In the genomic region with DNA sequence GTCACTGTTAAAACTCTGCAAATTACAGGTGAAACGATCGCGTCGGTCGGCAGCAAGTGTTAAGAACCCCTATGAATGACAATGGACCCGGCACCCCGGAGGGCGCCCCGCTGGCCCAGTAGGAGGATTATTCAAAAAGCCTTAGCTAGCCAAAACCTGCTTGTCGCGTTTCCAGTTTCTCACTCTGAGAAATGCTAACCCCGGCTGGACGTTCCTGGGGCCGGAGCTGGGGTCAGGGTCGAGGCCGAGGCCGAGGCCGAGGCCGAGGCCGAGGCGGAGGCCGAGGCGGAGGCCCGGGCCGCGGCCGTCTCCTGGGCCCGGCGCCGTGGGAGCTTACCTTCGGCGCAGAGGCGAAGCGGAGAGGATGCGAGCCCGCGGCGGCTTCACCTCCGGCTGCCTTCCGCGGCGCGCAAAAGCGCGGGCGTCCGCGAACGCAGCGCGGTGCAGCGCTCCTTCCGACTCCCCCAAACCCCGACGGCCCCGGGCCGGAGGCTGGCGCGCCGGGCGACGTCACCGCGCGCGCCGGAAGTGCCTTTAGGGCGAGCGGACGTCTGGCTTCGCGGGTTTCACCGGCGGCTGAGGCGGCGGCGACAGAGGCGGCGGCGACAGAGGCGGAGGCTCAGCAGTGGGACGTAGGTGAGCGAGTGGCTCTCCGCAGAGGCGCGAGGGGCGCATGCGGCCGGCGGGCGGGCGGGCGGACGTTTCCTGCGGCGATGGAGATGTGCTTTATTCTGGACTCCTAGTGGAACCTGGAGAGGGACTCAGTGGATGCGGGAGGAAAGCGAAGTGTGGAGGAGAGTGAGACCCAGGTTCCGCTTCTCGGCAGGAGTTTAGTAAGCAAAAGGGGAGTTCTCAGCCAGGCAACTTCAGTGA, we compare ENCODE assay signal across 8 mouse cellular contexts. TPM values are rescaled to one million over a fixed set of nuclear protein-coding genes. Genes with fewer than 3 reads are reported as not detected.
DNase-seq lines count a peak whose midpoint lies in the region; TF ChIP-seq lines count a peak whose summit lies in the region.

A gene (minus strand): TSS at position 509 of the 873 bp plus-strand sequence.
A gene (plus strand): TSS at position 525 of the 873 bp plus-strand sequence.

- H3K36me3 ChIP-seq in megakaryocyte, embryonic 14.5 days (replicated peaks; ENCODE audit: low read length): peaks cover 39% of the 10 kb centered on the region

- H3K9me3 ChIP-seq in megakaryocyte, embryonic 14.5 days: no peaks in the 10 kb centered on the region

- H3K27ac ChIP-seq in gastrocnemius, adult 2 months: peak within 1 kb of the TSS; percentile 92

- peaks cover 50% of the 10 kb centered on the region for H3K4me1 ChIP-seq in megakaryocyte, embryonic 14.5 days

- no peak; the same call in 1 of the 2 replicates for TF ChIP-seq CTCF in gastrocnemius, adult 2 months (IDR thresholded peaks at IDR 0.05)

- H3K27me3 ChIP-seq in megakaryocyte, embryonic 14.5 days (replicated peaks): no peaks in the 10 kb centered on the region

- peak; percentile 55 for DNase-seq in WW6 (ENCODE audit: low read depth, low spot score)
- DNase-seq in cerebellum, postnatal 4 days (ENCODE audit: low spot score in 2 of 2): peak; percentile 59 to 82
- DNase-seq in gastrocnemius, adult 2 months: peak; percentile 89
- peak; percentile 53 for DNase-seq in hindlimb bud, embryonic 11.5 days (ENCODE audit: extremely low spot score, low read depth, low spot score)
- peak; percentile 62 to 69 for DNase-seq in left cerebral cortex, adult 8-10 months (ENCODE audit: low spot score in 2 of 2)
- peak; percentile 84 to 86 for DNase-seq in right cerebral cortex, postnatal 10 days (ENCODE audit: low spot score in 2 of 2)
- peak; percentile 79 for DNase-seq in urinary bladder, postnatal 25 days (ENCODE audit: low spot score)

- intact Hi-C loops in gastrocnemius, adult 2 months (cut with DNase I): loop anchor here (5.0 kb wide), 2 partner anchors 61 to 131 kb away; a partner anchor contains a TSS

- peak within 1 kb of the TSS; percentile 96 for H3K4me3 ChIP-seq in gastrocnemius, adult 2 months
- H3K4me3 ChIP-seq in megakaryocyte, embryonic 14.5 days (replicated peaks): peak within 1 kb of the TSS; percentile 97

RNA-seq across cellular contexts. Expression of the first gene that starts in this region (rescaled TPM):
- 100 to 1,000 TPM; 122 to 148 TPM for total RNA-seq in gastrocnemius, adult 2 months (2021)
- total RNA-seq in left cerebral cortex, adult 8-10 months (2022): 10 to 100 TPM; 66.1 to 80.1 (median 76.6) TPM
- polyA plus RNA-seq in megakaryocyte, embryonic 14.5 days (2012; ENCODE audit: insufficient read depth, low replicate concordance): 104 and 171 TPM in 2 replicates

RNA-seq across cellular contexts. Expression of the second gene that starts in this region (rescaled TPM):
- total RNA-seq in gastrocnemius, adult 2 months (2021): 10 to 100 TPM; 14.2 to 14.8 TPM
- total RNA-seq in left cerebral cortex, adult 8-10 months (2022): 10 to 100 TPM; 34.8 to 44.0 (median 41.8) TPM
- polyA plus RNA-seq in megakaryocyte, embryonic 14.5 days (2012; ENCODE audit: insufficient read depth, low replicate concordance): 1.4 TPM in 1 of 2 replicates, not detected in the other

Comparison
In these comparisons a context has a peak if more than half of its experiments do, and no peak if none do; other contexts are left out.
1. Peak in every context shown above with its lines: DNase-seq, H3K4me3 ChIP-seq and H3K27ac ChIP-seq.